Mouse (Mus musculus) heart, adult 2 months (tissue): ENCODE measurements around the gene Bricd5. TPM values are rescaled to one million over a fixed set of nuclear protein-coding genes. Genes with fewer than 3 reads are reported as not detected.

Experiments
- DNase-seq, 2 experiments: peaks; one replicate each; pipeline ENCODE4 v3.0.0; 2021
- H3K27ac ChIP-seq: fragments of 200-600 bp; 2 replicates; pipeline ENCODE4 v1.8.1; 2022
- H3K27me3 ChIP-seq: fragments of 200-500 bp; 2 replicates; pipeline ENCODE4 v1.6.1; 2012; ENCODE audit warnings: mild to moderate bottlenecking, low read length, inconsistent platforms, mixed read lengths; ENCODE audit not compliant: control insufficient read depth, insufficient read depth
- H3K36me3 ChIP-seq: fragments of 200-500 bp; 2 replicates; pipeline ENCODE4 v1.6.1; 2012; ENCODE audit warnings: low read length, inconsistent platforms; ENCODE audit not compliant: control insufficient read depth, insufficient read depth
- H3K4me1 ChIP-seq: fragments of 200-500 bp; 2 replicates; pipeline ENCODE4 v1.6.1; 2011; ENCODE audit warnings: low read length; ENCODE audit not compliant: control insufficient read depth, insufficient read depth
- H3K4me3 ChIP-seq: fragments of 200-600 bp; 2 replicates; pipeline ENCODE4 v1.8.1; 2022
- H3K79me2 ChIP-seq: fragments of 200-500 bp; replicated peaks from 2 replicates; pipeline ENCODE4 v1.6.1; 2012; ENCODE audit warnings: mild to moderate bottlenecking, inconsistent platforms, low read length, moderate library complexity, mixed read lengths; ENCODE audit not compliant: control insufficient read depth, insufficient read depth
- H3K9ac ChIP-seq: fragments of 200-500 bp; 2 replicates; pipeline ENCODE4 v1.6.1; 2012; ENCODE audit warnings: low read depth, mild to moderate bottlenecking, control low read depth, inconsistent platforms, low read length, mixed read lengths
- CTCF ChIP-seq: fragments of 200-600 bp; IDR thresholded peaks from 2 replicates; pipeline ENCODE4 v1.8.1; 2022; ENCODE audit warnings: antibody characterized with exemption, mild to moderate bottlenecking, moderate library complexity
- EP300 ChIP-seq: fragments of 200-500 bp; IDR thresholded peaks from 2 replicates; pipeline ENCODE4 v1.6.1; 2011; ENCODE audit warnings: low read depth, low read length, control low read depth; ENCODE audit not compliant: insufficient read depth
- POLR2A ChIP-seq: fragments of 200-500 bp; IDR thresholded peaks from 2 replicates; pipeline ENCODE4 v1.6.1; 2011; ENCODE audit warnings: mild to moderate bottlenecking, low read depth, low read length, control low read depth; ENCODE audit not compliant: insufficient read depth
- WGBS: fragments of 180-500 bp; shearing (Covaris S2); methylation state at CpG from one replicate; pipeline ENCODE4 v1.1.7; 2018; 5-methylcytosine and 5-hydroxymethylcytosine counted together
- intact Hi-C: fragments of 180-260 bp; cut with DNase I; formaldehyde crosslinking; loops from one replicate; pipeline ENCODE4 v1.15.1; 2025
- polyA plus RNA-seq: library from polyadenylated mRNA; depleted of rRNA; stranded (reverse); fragments of >200 nt; gene quantifications from 2 replicates; pipeline ENCODE4 v1.2.3, GENCODE M21; 2012
- total RNA-seq, 2 experiments: library from RNA; stranded (reverse); gene quantifications; 2 replicates each; pipeline ENCODE4 v1.2.3; 2021

Gene Bricd5
- total and polyA plus RNA-seq, 3 experiments, result not detected

- intact Hi-C loops, result loop anchor here (1.0 to 5.0 kb wide), 4 partner anchors 9 to 188 kb away; partner anchors contain the start of genes E4f1, Pgp, Traf7 and Zfp598
- no peaks in the 10 kb centered on the region for H3K27me3 ChIP-seq
These were observed 5.1 kb downstream of the Bricd5 start, which contains the start of gene Mlst8 for GRCm38 (mm10) chr17:24478663-24479380. Mlst8 (minus strand) TSS chr17:24479078.

GRCm38 (mm10) chr17:24479431-24479830 lies 5.7 kb downstream of the Bricd5 start:
- peaks cover 4% of the 10 kb centered on the region for H3K4me1 ChIP-seq
- no peaks in the 10 kb centered on the region for H3K36me3 ChIP-seq
- DNase-seq, result no peak
- H3K4me3 ChIP-seq, result peak overlapping the region; percentile 67
- no peak overlapping the region for H3K9ac ChIP-seq
- no peaks in the 10 kb centered on the region for H3K79me2 ChIP-seq
- TF ChIP-seq CTCF, result no peak
- no peak for TF ChIP-seq EP300
- TF ChIP-seq POLR2A, result no peak
- H3K27ac ChIP-seq, result peak overlapping the region; percentile 94; the same call in 1 of the 2 replicates
- no peaks in the 10 kb centered on the region for H3K27me3 ChIP-seq
- 22% methylated on average over 1 of the region's 1 CpGs for WGBS
- intact Hi-C loops, result loop anchor here (5.0 kb wide), 3 partner anchors 33 to 188 kb away; partner anchors contain the start of genes Traf7 and Zfp598

More at GRCm38 (mm10) chr17:24478663-24479380, 5.1 kb downstream of the Bricd5 start, which contains the start of gene Mlst8:
- peaks cover 4% of the 10 kb centered on the region for H3K4me1 ChIP-seq
- peak; percentile 91 for TF ChIP-seq POLR2A
- 0 out of 2 replicates have a peak, but pooled peaks have one; percentile 79 for TF ChIP-seq EP300
- peak; percentile 96 for TF ChIP-seq CTCF
- under 1% methylated on average over 48 of the region's 48 CpGs for WGBS
- peak within 1 kb of the TSS; percentile 67 for H3K4me3 ChIP-seq
- H3K36me3 ChIP-seq, result no peaks in the 10 kb centered on the region
- peak; percentile 97 to 98 for DNase-seq
- H3K27ac ChIP-seq, result peak within 1 kb of the TSS; percentile 94
- no peaks in the 10 kb centered on the region for H3K79me2 ChIP-seq
- H3K9ac ChIP-seq, result peak within 1 kb of the TSS; percentile 97

- Histone ChIP-seq H3K9ac (no peak overlapping the region), H3K4me1 (peaks cover 4% of the 10 kb centered on the region), H3K79me2 (no peaks in the 10 kb centered on the region), H3K27me3 (no peaks in the 10 kb centered on the region), H3K36me3 (no peaks in the 10 kb centered on the region), H3K4me3 (no peak overlapping the region), H3K27ac (no peak overlapping the region)
- 61% methylated on average over 3 of the region's 3 CpGs for WGBS
- no peak for TF ChIP-seq EP300
- TF ChIP-seq CTCF, result no peak; the same call in 1 of the 2 replicates
- no peak for TF ChIP-seq POLR2A
- DNase-seq, result no peak
- intact Hi-C loops, result no loop called here
These were observed 6.6 kb downstream of the Bricd5 start for GRCm38 (mm10) chr17:24480201-24480826.

- no peak for DNase-seq
- Histone ChIP-seq H3K27me3 (no peaks in the 10 kb centered on the region), H3K79me2 (no peaks in the 10 kb centered on the region), H3K4me3 (no peak overlapping the region), H3K36me3 (no peaks in the 10 kb centered on the region), H3K4me1 (peaks cover 4% of the 10 kb centered on the region), H3K27ac (no peak overlapping the region), H3K9ac (no peak overlapping the region)
- intact Hi-C loops, result no loop called here
- TF ChIP-seq CTCF (no peak), EP300 (no peak), POLR2A (no peak)
- 93% methylated on average over 20 of the region's 20 CpGs for WGBS
These were observed 7.5 kb downstream of the Bricd5 start for GRCm38 (mm10) chr17:24481027-24481815.

GRCm38 (mm10) chr17:24483495-24483894 lies 9.8 kb downstream of the Bricd5 start:
- WGBS, result 88% methylated on average over 3 of the region's 3 CpGs
- Histone ChIP-seq H3K27me3 (no peaks in the 10 kb centered on the region), H3K27ac (no peak overlapping the region), H3K4me3 (no peak overlapping the region), H3K79me2 (no peaks in the 10 kb centered on the region), H3K9ac (no peak overlapping the region), H3K4me1 (no peaks in the 10 kb centered on the region), H3K36me3 (no peaks in the 10 kb centered on the region)
- DNase-seq, result no peak
- no peak for TF ChIP-seq EP300
- no peak for TF ChIP-seq CTCF
- TF ChIP-seq POLR2A, result no peak
- intact Hi-C loops, result no loop called here
